Comparison of ENCODE assay signal across 51 mouse cellular contexts in genomic region chrX:49618721-49619120, GRCm38 (mm10). TPM values are rescaled to one million over a fixed set of nuclear protein-coding genes. Genes with fewer than 3 reads are reported as not detected.
"Had no signal": no experiment of that assay in that cellular context is flagged by ENCODE, and none has a peak within 500 bp of the region (broad histone marks: within the 10 kb centered on the region; RNA-seq: fewer than 3 reads in every experiment).

No protein-coding gene starts in this region.

- H3K9ac ChIP-seq: heart, embryonic 12.5 days; heart, embryonic 13.5 days; heart, embryonic 15.5 days; hindbrain, embryonic 12.5 days; hindbrain, embryonic 13.5 days; hindbrain, embryonic 14.5 days; hindbrain, embryonic 15.5 days; intestine, embryonic 15.5 days; kidney, embryonic 15.5 days had no signal

- H3K27me3 ChIP-seq: heart, embryonic 12.5 days; heart, embryonic 13.5 days; heart, embryonic 15.5 days; hindbrain, embryonic 12.5 days; hindbrain, embryonic 13.5 days; hindbrain, embryonic 15.5 days; intestine, embryonic 15.5 days; kidney, embryonic 15.5 days had no signal

- H3K4me1 ChIP-seq: heart, embryonic 10.5 days; heart, embryonic 12.5 days; heart, embryonic 13.5 days; heart, embryonic 15.5 days; hindbrain, embryonic 10.5 days; hindbrain, embryonic 12.5 days; hindbrain, embryonic 13.5 days; hindbrain, embryonic 15.5 days; intestine, embryonic 15.5 days; kidney, embryonic 15.5 days had no signal

- H3K4me2 ChIP-seq: heart, embryonic 11.5 days; heart, embryonic 12.5 days; heart, embryonic 13.5 days; heart, embryonic 15.5 days; hindbrain, embryonic 12.5 days; hindbrain, embryonic 13.5 days; hindbrain, embryonic 14.5 days; hindbrain, embryonic 15.5 days; intestine, embryonic 15.5 days; kidney, embryonic 15.5 days had no signal

- H3K36me3 ChIP-seq: heart, embryonic 10.5 days; heart, embryonic 12.5 days; heart, embryonic 13.5 days; heart, embryonic 15.5 days; hindbrain, embryonic 10.5 days; hindbrain, embryonic 12.5 days; hindbrain, embryonic 13.5 days; hindbrain, embryonic 15.5 days; intestine, embryonic 15.5 days; kidney, embryonic 15.5 days had no signal

- ATAC-seq: hindbrain, embryonic 16.5 days; hindbrain, postnatal 0 days; inflammation-experienced regulatory T-cells, adult 6 months; intestine, embryonic 15.5 days; intestine, embryonic 16.5 days; intestine, postnatal 0 days had no signal

- H3K27ac ChIP-seq: heart, embryonic 10.5 days; heart, embryonic 13.5 days; heart, embryonic 15.5 days; hindbrain, embryonic 10.5 days; hindbrain, embryonic 12.5 days; hindbrain, embryonic 13.5 days; hindbrain, embryonic 14.5 days; hindbrain, embryonic 15.5 days; hindbrain, postnatal 0 days; intestine, embryonic 15.5 days; kidney, embryonic 15.5 days; kidney, postnatal 0 days; layer of hippocampus, adult 2 months had no signal

- DNase-seq: heart, postnatal 10 days; heart, postnatal 14 days; heart, postnatal 36 days; heart, postnatal 4 days; kidney, adult 11 months; kidney, adult 18-20 months; kidney, adult 2 months; kidney, adult 8-10 months; kidney, adult 9 months; kidney, postnatal 10 days; kidney, postnatal 14 days; kidney, postnatal 25 days; kidney, postnatal 36 days; kidney, postnatal 4 days; layer of hippocampus, adult 9-11 months; layer of hippocampus, postnatal 36 days had no signal

- H3K4me3 ChIP-seq: heart, embryonic 10.5 days; heart, embryonic 12.5 days; heart, embryonic 13.5 days; heart, embryonic 15.5 days; hindbrain, embryonic 10.5 days; hindbrain, embryonic 12.5 days; hindbrain, embryonic 13.5 days; hindbrain, embryonic 15.5 days; intestine, embryonic 15.5 days; kidney, embryonic 15.5 days; layer of hippocampus, adult 2 months had no signal

- H3K9me3 ChIP-seq: heart, embryonic 10.5 days; heart, embryonic 12.5 days; heart, embryonic 13.5 days; heart, embryonic 15.5 days; hindbrain, embryonic 10.5 days; hindbrain, embryonic 12.5 days; hindbrain, embryonic 13.5 days; hindbrain, embryonic 15.5 days; intestine, embryonic 15.5 days; kidney, embryonic 15.5 days had no signal

RNA-seq across cellular contexts. Expression of gene Olfr1320, which starts 53.4 kb away (rescaled TPM):
- total RNA-seq: heart, adult 8-10 months; heart, postnatal 10 days; heart, postnatal 14 days; heart, postnatal 25 days; heart, postnatal 36 days; heart, postnatal 4 days; hematopoietic stem cell, adult 5-6 weeks; hindbrain, postnatal 0 days; layer of hippocampus, adult 18-20 months; layer of hippocampus, adult 2 months; layer of hippocampus, adult 8-10 months; layer of hippocampus, postnatal 10 days; layer of hippocampus, postnatal 14 days; layer of hippocampus, postnatal 25 days; layer of hippocampus, postnatal 36 days had no signal
- polyA plus RNA-seq: heart, embryonic 10.5 days; heart, embryonic 11.5 days; heart, embryonic 12.5 days; heart, embryonic 13.5 days; heart, embryonic 14.5 days; heart, embryonic 15.5 days; heart, embryonic 16.5 days; heart, postnatal 0 days; hindbrain, embryonic 10.5 days; hindbrain, embryonic 11.5 days; hindbrain, embryonic 12.5 days; hindbrain, embryonic 13.5 days; hindbrain, embryonic 14.5 days; hindbrain, embryonic 15.5 days; hindbrain, embryonic 16.5 days; hindbrain, postnatal 0 days; inflammation-experienced regulatory T-cells, adult 6 months; intestine, embryonic 14.5 days; intestine, embryonic 15.5 days; intestine, embryonic 16.5 days; intestine, postnatal 0 days; kidney, adult 2 months; kidney, embryonic 14.5 days; kidney, embryonic 15.5 days; kidney, embryonic 16.5 days; kidney, postnatal 0 days; large intestine, adult 2 months had no signal
